Mouse (Mus musculus) heart, postnatal 25 days (tissue): ENCODE measurements at regions not wholly inside any gene's neighbourhood (a gene's known extent, or its start where the extent isn't known, plus 50 kb on each side); places are given as distances from the start of the nearest gene placed in this dataset.

ENCODE experiments used
- DNase-seq: peaks from one replicate; pipeline ENCODE4 v3.0.0; 2022; ENCODE audit warnings: low spot score
- intact Hi-C: fragments of 180-260 bp; cut with DNase I; formaldehyde crosslinking; loops from one replicate; pipeline ENCODE4 v1.15.1; 2025

- no peak for DNase-seq
- intact Hi-C loops: no loop called here
Observed at GRCm38 (mm10) chr1:119266013-119266412, 156.0 kb downstream of the Inhbb start.

- intact Hi-C loops: no loop called here
- no peak for DNase-seq
Observed at GRCm38 (mm10) chr1:119265192-119265891, 156.7 kb downstream of the Inhbb start.

- no peak for DNase-seq
- intact Hi-C loops: loop anchor here (5.0 to 10.0 kb wide), 2 partner anchors 163 to 165 kb away; partner anchors contain the start of gene Inhbb
Observed at GRCm38 (mm10) chr1:119259455-119259854, 162.6 kb downstream of the Inhbb start.

GRCm38 (mm10) chr1:119256769-119257168 lies 165.3 kb downstream of the Inhbb start:
- intact Hi-C loops: loop anchor here (5.0 to 10.0 kb wide), 2 partner anchors 162 to 166 kb away; partner anchors contain the start of gene Inhbb

GRCm38 (mm10) chr1:119256097-119256473 lies 166.0 kb downstream of the Inhbb start:
- DNase-seq: no peak
- intact Hi-C loops: loop anchor here (5.0 to 10.0 kb wide), 2 partner anchors 161 to 166 kb away; partner anchors contain the start of gene Inhbb

More at GRCm38 (mm10) chr1:119256769-119257168, 165.3 kb downstream of the Inhbb start:
- peak; percentile 43 for DNase-seq

GRCm38 (mm10) chr1:119255386-119256096 lies 166.5 kb downstream of the Inhbb start:
- intact Hi-C loops: loop anchor here (5.0 to 10.0 kb wide), 2 partner anchors 161 to 167 kb away; partner anchors contain the start of gene Inhbb
- no peak for DNase-seq

- DNase-seq: no peak
- intact Hi-C loops: loop anchor here (5.0 to 10.0 kb wide), 2 partner anchors 160 to 167 kb away; partner anchors contain the start of gene Inhbb
Observed at GRCm38 (mm10) chr1:119254928-119255327, 167.1 kb downstream of the Inhbb start.

GRCm38 (mm10) chr1:119253371-119253851 lies 168.6 kb downstream of the Inhbb start:
- DNase-seq: peak; percentile 40
- intact Hi-C loops: loop anchor here (10.0 kb wide), 1 partner anchor 159 kb away; no protein-coding TSS in a partner anchor

- intact Hi-C loops: loop anchor here (10.0 kb wide), 1 partner anchor 158 kb away; no protein-coding TSS in a partner anchor
- DNase-seq: no peak
Observed at GRCm38 (mm10) chr1:119252403-119252802, 169.6 kb downstream of the Inhbb start.

GRCm38 (mm10) chr1:119251741-119252140 lies 170.3 kb downstream of the Inhbb start:
- intact Hi-C loops: loop anchor here (10.0 kb wide), 1 partner anchor 157 kb away; no protein-coding TSS in a partner anchor
- DNase-seq: no peak

GRCm38 (mm10) chr1:119248776-119249495 lies 173.1 kb downstream of the Inhbb start:
- DNase-seq: no peak
- intact Hi-C loops: no loop called here

GRCm38 (mm10) chr1:119247117-119247516 lies 174.9 kb downstream of the Inhbb start:
- intact Hi-C loops: no loop called here
- no peak for DNase-seq

- no peak for DNase-seq
- intact Hi-C loops: loop anchor here (2.0 to 5.0 kb wide), 2 partner anchors 30 to 51 kb away; no protein-coding TSS in a partner anchor
Observed at GRCm38 (mm10) chr1:119238463-119238862, 183.6 kb downstream of the Inhbb start.

- DNase-seq: no peak
- intact Hi-C loops: loop anchor here (5.0 kb wide), 1 partner anchor 49 kb away; no protein-coding TSS in a partner anchor
Observed at GRCm38 (mm10) chr1:119236787-119237186, 183.4 kb upstream of the Gli2 start.

- DNase-seq: peak; percentile 48
- intact Hi-C loops: no loop called here
Observed at GRCm38 (mm10) chr1:119234449-119234848, 181.0 kb upstream of the Gli2 start.

GRCm38 (mm10) chr1:119226996-119227395 lies 173.6 kb upstream of the Gli2 start:
- no peak for DNase-seq
- intact Hi-C loops: no loop called here

GRCm38 (mm10) chr1:119223876-119224275 lies 170.5 kb upstream of the Gli2 start:
- DNase-seq: no peak
- intact Hi-C loops: no loop called here

GRCm38 (mm10) chr1:119221901-119222300 lies 168.5 kb upstream of the Gli2 start:
- intact Hi-C loops: no loop called here
- DNase-seq: no peak

GRCm38 (mm10) chr1:119221012-119221411 lies 167.6 kb upstream of the Gli2 start:
- intact Hi-C loops: no loop called here
- no peak for DNase-seq

- intact Hi-C loops: no loop called here
- DNase-seq: no peak
Observed at GRCm38 (mm10) chr1:119219817-119220216, 166.4 kb upstream of the Gli2 start.
